ENCODE assay signal across 10 mouse cellular contexts in genomic region chr1:42229711-42230110, GRCm38 (mm10).
DNase-seq lines count a peak whose midpoint lies in the region; ATAC-seq and TF ChIP-seq lines count a peak whose summit lies in the region.
"Had no signal": no experiment of that assay in that cellular context is flagged by ENCODE, and none has a peak within 500 bp of the region (broad histone marks: within the 10 kb centered on the region; RNA-seq: fewer than 3 reads in every experiment).

No protein-coding gene starts in this region.

- no peak for ATAC-seq in embryonic facial prominence, embryonic 14.5 days (ENCODE audit: low read depth)
- peak; percentile 81 for ATAC-seq in lung, embryonic 16.5 days (ENCODE audit: low read depth)
- no peak for ATAC-seq in CD4-positive, CD25-positive, alpha-beta regulatory T cell, adult 4 months
- ATAC-seq: activated CD4-positive, CD25-positive, alpha-beta regulatory T cell, adult 4 months had no signal

- 64% methylated on average over 12 of the region's 12 CpGs for WGBS in embryonic facial prominence, embryonic 14.5 days
- WGBS in embryonic facial prominence, embryonic 10.5 days = 82% methylated on average over 12 of the region's 12 CpGs
- WGBS in lung, embryonic 16.5 days = 34% methylated on average over 12 of the region's 12 CpGs
- WGBS in olfactory bulb, adult 2 months = 23% methylated on average over 12 of the region's 12 CpGs

- H3K4me2 ChIP-seq in embryonic facial prominence, embryonic 14.5 days (ENCODE audit: low read depth, low read length) = peak overlapping the region; percentile 32
- peak overlapping the region; percentile 35 for H3K4me2 ChIP-seq in lung, embryonic 16.5 days (ENCODE audit: low read depth, low read length)

- TF ChIP-seq POLR2A in olfactory bulb, adult 2 months (IDR thresholded peaks at IDR 0.05; ENCODE audit: insufficient read depth, low read depth, low read length) = no peak

- H3K27me3 ChIP-seq in embryonic facial prominence, embryonic 14.5 days (replicated peaks; ENCODE audit: control insufficient read depth, insufficient read depth, low read length) = no peaks in the 10 kb centered on the region
- peaks cover 7% of the 10 kb centered on the region; the same call in 1 of the 2 replicates for H3K27me3 ChIP-seq in embryonic facial prominence, embryonic 10.5 days (replicated peaks; ENCODE audit: low read depth, poor library complexity, severe bottlenecking)
- H3K27me3 ChIP-seq in lung, embryonic 16.5 days (ENCODE audit: control insufficient read depth, insufficient read depth, low read depth, low read length) = no peaks in the 10 kb centered on the region

- no peaks in the 10 kb centered on the region for H3K9me3 ChIP-seq in embryonic facial prominence, embryonic 14.5 days (ENCODE audit: control insufficient read depth, low read length)
- H3K9me3 ChIP-seq in embryonic facial prominence, embryonic 10.5 days = no peaks in the 10 kb centered on the region
- no peaks in the 10 kb centered on the region for H3K9me3 ChIP-seq in lung, embryonic 16.5 days (ENCODE audit: control insufficient read depth, low read length)

- no peak overlapping the region for H3K27ac ChIP-seq in embryonic facial prominence, embryonic 14.5 days (replicated peaks; ENCODE audit: low read depth, low read length)
- H3K27ac ChIP-seq in embryonic facial prominence, embryonic 10.5 days (replicated peaks) = no peak overlapping the region
- no peak overlapping the region for H3K27ac ChIP-seq in lung, embryonic 16.5 days (ENCODE audit: low read length)
- H3K27ac ChIP-seq in olfactory bulb, adult 2 months (ENCODE audit: insufficient read depth, low read depth, low read length) = no peak overlapping the region
- H3K27ac ChIP-seq: liver, embryonic 14.5 days had no signal

- H3K9ac ChIP-seq in embryonic facial prominence, embryonic 14.5 days (ENCODE audit: low read depth, low read length) = no peak overlapping the region
- no peak overlapping the region for H3K9ac ChIP-seq in lung, embryonic 16.5 days (ENCODE audit: low read length)
- H3K9ac ChIP-seq: liver, embryonic 14.5 days had no signal

- H3K4me3 ChIP-seq in embryonic facial prominence, embryonic 14.5 days (ENCODE audit: low read depth, low read length) = no peak overlapping the region
- H3K4me3 ChIP-seq in embryonic facial prominence, embryonic 10.5 days = no peak overlapping the region
- no peak overlapping the region for H3K4me3 ChIP-seq in lung, embryonic 16.5 days (ENCODE audit: low read length)
- H3K4me3 ChIP-seq in olfactory bulb, adult 2 months (ENCODE audit: insufficient read depth, low read depth, low read length) = peak overlapping the region; percentile 24; the same call in 1 of the 2 replicates

- intact Hi-C loops in heart, postnatal 36 days (cut with DNase I) = loop anchor here (10.0 kb wide), 2 partner anchors 425 to 955 kb away; no protein-coding TSS in a partner anchor

- peaks cover 15% of the 10 kb centered on the region; the same call in 1 of the 2 replicates for H3K4me1 ChIP-seq in embryonic facial prominence, embryonic 14.5 days (ENCODE audit: control insufficient read depth, insufficient read depth, low read length)
- H3K4me1 ChIP-seq in embryonic facial prominence, embryonic 10.5 days = peaks cover 19% of the 10 kb centered on the region
- H3K4me1 ChIP-seq in lung, embryonic 16.5 days (replicated peaks; ENCODE audit: control insufficient read depth, insufficient read depth, low read length) = no peaks in the 10 kb centered on the region
- peaks cover 8% of the 10 kb centered on the region for H3K4me1 ChIP-seq in olfactory bulb, adult 2 months (ENCODE audit: control insufficient read depth, insufficient read depth, low read length)

- no peak for TF ChIP-seq CTCF in olfactory bulb, adult 2 months (IDR thresholded peaks at IDR 0.05; ENCODE audit: insufficient read depth, low read depth, low read length)

- no peaks in the 10 kb centered on the region for H3K36me3 ChIP-seq in embryonic facial prominence, embryonic 14.5 days (ENCODE audit: control insufficient read depth, insufficient read depth, low read length)
- H3K36me3 ChIP-seq in embryonic facial prominence, embryonic 10.5 days (replicated peaks) = no peaks in the 10 kb centered on the region
- no peaks in the 10 kb centered on the region for H3K36me3 ChIP-seq in lung, embryonic 16.5 days (ENCODE audit: control insufficient read depth, insufficient read depth, low read length)

- DNase-seq in embryonic facial prominence, embryonic 14.5 days (ENCODE audit: low spot score) = peak; percentile 58
- no peak for DNase-seq in embryonic facial prominence, embryonic 10.5 days (ENCODE audit: low spot score)
- DNase-seq in lung, postnatal 36 days = no peak
- DNase-seq in heart, postnatal 36 days = peak; percentile 3 to 5
- no peak for DNase-seq in kidney, adult 18-20 months

Comparison
In these comparisons a context has a peak if more than half of its experiments do, and no peak if none do; other contexts are left out.
1. DNase-seq: peak in embryonic facial prominence, embryonic 14.5 days (single experiment) and heart, postnatal 36 days (2 of 2); none in embryonic facial prominence, embryonic 10.5 days (single experiment), lung, postnatal 36 days (single experiment) and kidney, adult 18-20 months (single experiment).